Mouse (Mus musculus) forebrain, embryonic 15.5 days (tissue): ENCODE data around the gene Nmt2. TPM values are rescaled to one million over a fixed set of nuclear protein-coding genes. Genes with fewer than 3 reads are reported as not detected.
A peak's percentile ranks its signal among the peaks of the same experiment; 100 is the strongest.

ENCODE experiments used
- ATAC-seq: fragments of 200-750 bp; cut with Nextera tagmentation; replicated peaks from 2 replicates; pipeline ENCODE4 v1.8.0; 2017; ENCODE audit warnings: mild to moderate bottlenecking, moderate TSS enrichment, moderate library complexity
- H3K27ac ChIP-seq: fragments of 300-500 bp; sonication (generic); replicated peaks from 2 replicates; pipeline ENCODE4 v1.5.1; 2015; ENCODE audit warnings: mild to moderate bottlenecking, inconsistent platforms
- H3K27me3 ChIP-seq: fragments of 300-500 bp; sonication (generic); 2 replicates; pipeline ENCODE4 v1.6.1; 2015; ENCODE audit warnings: inconsistent platforms
- H3K36me3 ChIP-seq: fragments of 300-500 bp; sonication (generic); 2 replicates; pipeline ENCODE4 v1.6.1; 2015; ENCODE audit warnings: mild to moderate bottlenecking, inconsistent platforms
- H3K4me1 ChIP-seq: fragments of 300-500 bp; sonication (generic); 2 replicates; pipeline ENCODE4 v1.6.1; 2015; ENCODE audit warnings: inconsistent platforms
- H3K4me2 ChIP-seq: fragments of 300-500 bp; sonication (generic); replicated peaks from 2 replicates; pipeline ENCODE4 v1.6.1; 2015; ENCODE audit warnings: mild to moderate bottlenecking, inconsistent platforms
- H3K4me3 ChIP-seq: fragments of 300-500 bp; sonication (generic); 2 replicates; pipeline ENCODE4 v1.5.1; 2015; ENCODE audit warnings: mild to moderate bottlenecking, inconsistent platforms
- H3K9ac ChIP-seq: fragments of 300-500 bp; sonication (generic); replicated peaks from 2 replicates; pipeline ENCODE4 v1.6.1; 2015; ENCODE audit warnings: mild to moderate bottlenecking, inconsistent platforms
- H3K9me3 ChIP-seq: fragments of 300-500 bp; sonication (generic); 2 replicates; pipeline ENCODE4 v1.6.1; 2016; ENCODE audit warnings: inconsistent platforms
- WGBS: fragments of 180-500 bp; shearing (Covaris S2); methylation state at CpG from one replicate; pipeline ENCODE4 v1.1.7; 2015; ENCODE audit warnings: mixed read lengths; 5-methylcytosine and 5-hydroxymethylcytosine counted together
- polyA plus RNA-seq: library from polyadenylated mRNA; unstranded; fragments of >200 nt; fragmentation: Nextera tagmentation; extraction: Ambion mirVana; gene quantifications from 2 replicates; pipeline ENCODE4 v1.2.1, GENCODE M21; 2015

Gene Nmt2
- polyA plus RNA-seq, 1 experiment from 2014 or later: 108 TPM

GRCm38 (mm10) chr2:3285181-3285530 is 1.1 kb downstream of the Nmt2 start:
- 0% methylated on average over 6 of the region's 6 CpGs for WGBS
- peak overlapping the region; percentile 79 for H3K9ac ChIP-seq
- ATAC-seq: no peak

GRCm38 (mm10) chr2:3285709-3286108 is 1.7 kb downstream of the Nmt2 start:
- H3K4me3 ChIP-seq: peak overlapping the region; percentile 78
- no peaks in the 10 kb centered on the region for H3K27me3 ChIP-seq
- H3K27ac ChIP-seq: no peak overlapping the region
- no peak for ATAC-seq
- H3K36me3 ChIP-seq: no peaks in the 10 kb centered on the region
- H3K4me2 ChIP-seq: peak overlapping the region; percentile 80
- H3K9ac ChIP-seq: peak overlapping the region; percentile 79
- peaks cover 27% of the 10 kb centered on the region for H3K4me1 ChIP-seq
- no peaks in the 10 kb centered on the region for H3K9me3 ChIP-seq
- 75% methylated on average over 3 of the region's 3 CpGs for WGBS

More at GRCm38 (mm10) chr2:3285181-3285530, 1.1 kb downstream of the Nmt2 start:
- H3K4me1 ChIP-seq: peaks cover 27% of the 10 kb centered on the region
- no peaks in the 10 kb centered on the region for H3K36me3 ChIP-seq
- H3K4me3 ChIP-seq: peak overlapping the region; percentile 78
- no peaks in the 10 kb centered on the region for H3K27me3 ChIP-seq
- H3K9me3 ChIP-seq: no peaks in the 10 kb centered on the region
- H3K4me2 ChIP-seq: peak overlapping the region; percentile 80
- H3K27ac ChIP-seq: peak overlapping the region; percentile 97

- no peaks in the 10 kb centered on the region for H3K27me3 ChIP-seq
- no peaks in the 10 kb centered on the region for H3K9me3 ChIP-seq
- H3K4me1 ChIP-seq: peaks cover 27% of the 10 kb centered on the region
- ATAC-seq: no peak
- H3K36me3 ChIP-seq: no peaks in the 10 kb centered on the region
- H3K9ac ChIP-seq: no peak overlapping the region
- no peak overlapping the region; the same call in 1 of the 2 replicates for H3K4me2 ChIP-seq
- H3K27ac ChIP-seq: no peak overlapping the region
- 90% methylated on average over 2 of the region's 2 CpGs for WGBS
- H3K4me3 ChIP-seq: no peak overlapping the region
Observed at GRCm38 (mm10) chr2:3286243-3286642, 2.2 kb downstream of the Nmt2 start.

- Histone ChIP-seq H3K27me3 (no peaks in the 10 kb centered on the region), H3K9me3 (no peaks in the 10 kb centered on the region), H3K4me3 (no peak overlapping the region), H3K27ac (no peak overlapping the region), H3K4me1 (peaks cover 21% of the 10 kb centered on the region), H3K36me3 (no peaks in the 10 kb centered on the region), H3K4me2 (no peak overlapping the region), H3K9ac (no peak overlapping the region)
- no peak for ATAC-seq
- WGBS: 90% methylated on average over 1 of the region's 1 CpGs
Observed at GRCm38 (mm10) chr2:3289581-3289980, 5.6 kb downstream of the Nmt2 start.

- no peaks in the 10 kb centered on the region for H3K9me3 ChIP-seq
- no peak overlapping the region for H3K9ac ChIP-seq
- WGBS: 95% methylated on average over 1 of the region's 1 CpGs
- no peak overlapping the region for H3K4me3 ChIP-seq
- no peaks in the 10 kb centered on the region for H3K36me3 ChIP-seq
- ATAC-seq: no peak
- no peak overlapping the region for H3K4me2 ChIP-seq
- H3K4me1 ChIP-seq: peaks cover 9% of the 10 kb centered on the region
- no peaks in the 10 kb centered on the region for H3K27me3 ChIP-seq
- H3K27ac ChIP-seq: no peak overlapping the region
Observed at GRCm38 (mm10) chr2:3292170-3292569, 8.2 kb downstream of the Nmt2 start.

- no peak overlapping the region for H3K4me3 ChIP-seq
- no peak overlapping the region for H3K4me2 ChIP-seq
- ATAC-seq: no peak
- no peaks in the 10 kb centered on the region for H3K36me3 ChIP-seq
- H3K27me3 ChIP-seq: no peaks in the 10 kb centered on the region
- H3K9ac ChIP-seq: no peak overlapping the region
- H3K4me1 ChIP-seq: no peaks in the 10 kb centered on the region
- no peaks in the 10 kb centered on the region for H3K9me3 ChIP-seq
- WGBS: 93% methylated on average over 7 of the region's 7 CpGs
- H3K27ac ChIP-seq: no peak overlapping the region
Observed at GRCm38 (mm10) chr2:3295826-3296225, 11.8 kb downstream of the Nmt2 start.

- no peaks in the 10 kb centered on the region for H3K4me1 ChIP-seq
- no peak overlapping the region for H3K9ac ChIP-seq
- no peaks in the 10 kb centered on the region for H3K9me3 ChIP-seq
- WGBS: 85% methylated on average over 3 of the region's 3 CpGs
- peaks cover 16% of the 10 kb centered on the region for H3K36me3 ChIP-seq
- no peak overlapping the region for H3K4me2 ChIP-seq
- ATAC-seq: no peak
- no peak overlapping the region for H3K27ac ChIP-seq
- H3K4me3 ChIP-seq: no peak overlapping the region
- H3K27me3 ChIP-seq: no peaks in the 10 kb centered on the region
Observed at GRCm38 (mm10) chr2:3305426-3306025, 21.5 kb downstream of the Nmt2 start.

GRCm38 (mm10) chr2:3323132-3323531 is 39.1 kb downstream of the Nmt2 start:
- ATAC-seq: no peak
- WGBS: 94% methylated on average over 2 of the region's 2 CpGs

GRCm38 (mm10) chr2:3324381-3325130 is 40.5 kb downstream of the Nmt2 start:
- no peaks in the 10 kb centered on the region for H3K4me1 ChIP-seq
- H3K27ac ChIP-seq: no peak overlapping the region
- ATAC-seq: no peak
- WGBS: 91% methylated on average over 7 of the region's 7 CpGs
- peaks cover 77% of the 10 kb centered on the region for H3K36me3 ChIP-seq
- no peak overlapping the region for H3K4me2 ChIP-seq
- H3K27me3 ChIP-seq: no peaks in the 10 kb centered on the region
- no peak overlapping the region for H3K9ac ChIP-seq
- H3K9me3 ChIP-seq: no peaks in the 10 kb centered on the region
- no peak overlapping the region for H3K4me3 ChIP-seq

More at GRCm38 (mm10) chr2:3323132-3323531, 39.1 kb downstream of the Nmt2 start:
- Histone ChIP-seq H3K9ac (no peak overlapping the region), H3K27ac (no peak overlapping the region), H3K4me3 (no peak overlapping the region), H3K9me3 (no peaks in the 10 kb centered on the region), H3K4me2 (no peak overlapping the region), H3K27me3 (no peaks in the 10 kb centered on the region), H3K4me1 (no peaks in the 10 kb centered on the region), H3K36me3 (peaks cover 78% of the 10 kb centered on the region)

- Histone ChIP-seq H3K9ac (no peak overlapping the region), H3K4me3 (no peak overlapping the region), H3K36me3 (peaks cover 66% of the 10 kb centered on the region), H3K9me3 (no peaks in the 10 kb centered on the region), H3K27ac (no peak overlapping the region), H3K4me1 (peaks cover 7% of the 10 kb centered on the region), H3K4me2 (no peak overlapping the region), H3K27me3 (no peaks in the 10 kb centered on the region)
- no peak for ATAC-seq
- WGBS: 91% methylated on average over 1 of the region's 1 CpGs
Observed at GRCm38 (mm10) chr2:3326547-3326946, 42.5 kb downstream of the Nmt2 start.

GRCm38 (mm10) chr2:3327351-3327750 is 43.3 kb downstream of the Nmt2 start:
- Histone ChIP-seq H3K4me1 (peaks cover 12% of the 10 kb centered on the region), H3K4me3 (no peak overlapping the region), H3K9ac (no peak overlapping the region), H3K9me3 (no peaks in the 10 kb centered on the region), H3K27ac (no peak overlapping the region), H3K4me2 (no peak overlapping the region), H3K27me3 (no peaks in the 10 kb centered on the region), H3K36me3 (peaks cover 62% of the 10 kb centered on the region)
- ATAC-seq: no peak
- 31% methylated on average over 1 of the region's 1 CpGs for WGBS

- ATAC-seq: no peak
- Histone ChIP-seq H3K9me3 (no peaks in the 10 kb centered on the region), H3K27ac (no peak overlapping the region; the same call in 1 of the 2 replicates), H3K4me1 (peaks cover 20% of the 10 kb centered on the region), H3K36me3 (peaks cover 27% of the 10 kb centered on the region), H3K4me2 (peak overlapping the region; percentile 56), H3K27me3 (0 out of 2 replicates have a peak, but pooled peaks cover 3% of the 10 kb centered on the region), H3K4me3 (peak overlapping the region; percentile 51; the same call in 1 of the 2 replicates), H3K9ac (no peak overlapping the region)
- 81% methylated on average over 5 of the region's 5 CpGs for WGBS
Observed at GRCm38 (mm10) chr2:3331071-3331703, 47.2 kb downstream of the Nmt2 start.
